Mouse (Mus musculus) cerebellum, adult 2 months (tissue): ENCODE data around the gene Fcgr1.

Experiments used
- CTCF ChIP-seq: fragments of 200-500 bp; IDR thresholded peaks from 2 replicates; pipeline ENCODE4 v1.5.1; 2011; ENCODE audit warnings: low read depth, mild to moderate bottlenecking, control low read depth, low read length, moderate library complexity, borderline replicate concordance; ENCODE audit not compliant: insufficient read depth
- POLR2A ChIP-seq: fragments of 200-500 bp; IDR thresholded peaks from 2 replicates; pipeline ENCODE4 v1.6.1; 2011; ENCODE audit warnings: low read length, control low read depth, borderline replicate concordance; ENCODE audit not compliant: insufficient read depth

GRCm38 (mm10) chr3:96235836-96236235 is 57.9 kb downstream of the Fcgr1 start:
- no peak for TF ChIP-seq CTCF
- no peak for TF ChIP-seq POLR2A
